Mouse (Mus musculus): ENCODE data around the gene Cenps.

GRCm38 (mm10) chr4:149133395-149133794, 4.0 kb downstream of the Cenps start:
- TF ChIP-seq CTCF (IDR thresholded peaks at IDR 0.05; ENCODE audit: extremely low read depth, insufficient read depth, low read length), result no peak
- TF ChIP-seq POLR2A (IDR thresholded peaks at IDR 0.05; ENCODE audit: extremely low read depth, insufficient read depth, low read length), result no peak
